Mouse (Mus musculus) urinary bladder, postnatal 36 days (tissue): Measurements from ENCODE around the gene Sowahc.

Experiments
- DNase-seq, 2 experiments: peaks; one replicate each; pipeline ENCODE4 v3.0.0; 2022; ENCODE audit warnings: low spot score in 2 of 2, mixed read lengths in 1 of 2

The Sowahc gene

GRCm38 (mm10) chr10:59221473-59222270 lies at the start of gene Sowahc, which contains the start of gene Sept10:
Gene Sowahc, plus strand, starts transcription at chr10:59221953.
Gene Sept10, minus strand, starts transcription at chr10:59221847.
- peak; percentile 97 to 98 for DNase-seq

- DNase-seq = no peak
These were observed 49.2 kb upstream of the Sowahc start for GRCm38 (mm10) chr10:59172539-59172938.

- DNase-seq = no peak
These were observed 42.1 kb upstream of the Sowahc start for GRCm38 (mm10) chr10:59179620-59180019.

GRCm38 (mm10) chr10:59182306-59182705 lies 39.4 kb upstream of the Sowahc start:
- no peak for DNase-seq

- DNase-seq = no peak
These were observed 26.9 kb upstream of the Sowahc start for GRCm38 (mm10) chr10:59194891-59195290.

GRCm38 (mm10) chr10:59196763-59197162 lies 25.0 kb upstream of the Sowahc start:
- no peak for DNase-seq

- no peak for DNase-seq
These were observed 21.7 kb upstream of the Sowahc start for GRCm38 (mm10) chr10:59200011-59200410.

- no peak for DNase-seq
These were observed 805 bp upstream of the Sowahc start for GRCm38 (mm10) chr10:59220824-59221472.

GRCm38 (mm10) chr10:59222271-59223101 lies 733 bp downstream of the Sowahc start:
- peak; percentile 29 to 62 for DNase-seq

GRCm38 (mm10) chr10:59223301-59223700 lies 1.5 kb downstream of the Sowahc start:
- DNase-seq = no peak

GRCm38 (mm10) chr10:59223890-59224289 lies 2.1 kb downstream of the Sowahc start:
- no peak for DNase-seq

GRCm38 (mm10) chr10:59225137-59225536 lies 3.4 kb downstream of the Sowahc start:
- no peak for DNase-seq

- no peak for DNase-seq
These were observed 7.6 kb downstream of the Sowahc start for GRCm38 (mm10) chr10:59229205-59229820.

GRCm38 (mm10) chr10:59235227-59235626 lies 13.5 kb downstream of the Sowahc start:
- no peak for DNase-seq

GRCm38 (mm10) chr10:59235847-59236246 lies 14.1 kb downstream of the Sowahc start:
- DNase-seq = no peak

GRCm38 (mm10) chr10:59236486-59236885 lies 14.7 kb downstream of the Sowahc start:
- DNase-seq = peak in 1 of 2 experiments; percentile 34

- DNase-seq = no peak
These were observed 16.0 kb downstream of the Sowahc start for GRCm38 (mm10) chr10:59237757-59238156.

- peak; percentile 74 to 85 for DNase-seq
These were observed 19.4 kb downstream of the Sowahc start for GRCm38 (mm10) chr10:59241141-59241541.

GRCm38 (mm10) chr10:59249531-59249930 lies 27.8 kb downstream of the Sowahc start:
- DNase-seq = no peak

GRCm38 (mm10) chr10:59250679-59251078 lies 28.9 kb downstream of the Sowahc start:
- DNase-seq = no peak

- DNase-seq = no peak
These were observed 30.2 kb downstream of the Sowahc start for GRCm38 (mm10) chr10:59251980-59252379.

GRCm38 (mm10) chr10:59252396-59252795 lies 30.6 kb downstream of the Sowahc start:
- no peak for DNase-seq
